Mouse (Mus musculus) urinary bladder, adult 2 months (tissue): Measurements from ENCODE around the gene Ddx6. TPM values are rescaled to one million over a fixed set of nuclear protein-coding genes. Genes with fewer than 3 reads are reported as not detected.
"Not testable (repeated sequence)": the region's sequence is repeated elsewhere in the genome, so short reads cannot be mapped to it uniquely, and the experiment has no call there.

Experiments used
- DNase-seq: peaks from one replicate; pipeline ENCODE4 v3.0.0; 2022; ENCODE audit warnings: low spot score
- polyA plus RNA-seq: library from polyadenylated mRNA; depleted of rRNA; stranded (reverse); fragments of >200 nt; gene quantifications from 2 replicates; pipeline ENCODE4 v1.2.3, GENCODE M21; 2012

Ddx6 gene
- polyA plus RNA-seq, 1 experiment = 28.2 TPM

- DNase-seq = no peak
Measured at GRCm38 (mm10) chr9:44593886-44594285, 10.8 kb upstream of the Ddx6 start.

GRCm38 (mm10) chr9:44594901-44595536 is 9.7 kb upstream of the Ddx6 start:
- no peak for DNase-seq

GRCm38 (mm10) chr9:44595537-44595930 is 9.2 kb upstream of the Ddx6 start:
- no peak for DNase-seq

GRCm38 (mm10) chr9:44597742-44598141 is 7.0 kb upstream of the Ddx6 start:
- no peak for DNase-seq

GRCm38 (mm10) chr9:44598899-44599495 is 5.7 kb upstream of the Ddx6 start:
- DNase-seq = peak; percentile 35

- DNase-seq = no peak
Measured at GRCm38 (mm10) chr9:44599616-44600015, 5.1 kb upstream of the Ddx6 start.

GRCm38 (mm10) chr9:44600801-44601200 is 3.9 kb upstream of the Ddx6 start:
- DNase-seq = no peak

GRCm38 (mm10) chr9:44602766-44603165 is 1.9 kb upstream of the Ddx6 start:
- no peak for DNase-seq

- no peak for DNase-seq
Measured at GRCm38 (mm10) chr9:44603454-44604289, 1.0 kb upstream of the Ddx6 start.

- no peak for DNase-seq
Measured at GRCm38 (mm10) chr9:44604290-44604778, 358 bp upstream of the Ddx6 start.

- DNase-seq = no peak
Measured at GRCm38 (mm10) chr9:44605616-44606165, 999 bp downstream of the Ddx6 start.

- DNase-seq = no peak
Measured at GRCm38 (mm10) chr9:44606646-44607045, 2.0 kb downstream of the Ddx6 start.

GRCm38 (mm10) chr9:44607306-44607705 is 2.6 kb downstream of the Ddx6 start:
- DNase-seq = no peak

GRCm38 (mm10) chr9:44610371-44610770 is 5.7 kb downstream of the Ddx6 start:
- no peak for DNase-seq

- not testable (repeated sequence) for DNase-seq
Measured at GRCm38 (mm10) chr9:44613081-44613480, 8.4 kb downstream of the Ddx6 start.

- no peak for DNase-seq
Measured at GRCm38 (mm10) chr9:44621114-44621513, 16.4 kb downstream of the Ddx6 start.

GRCm38 (mm10) chr9:44624390-44624789 is 19.7 kb downstream of the Ddx6 start:
- DNase-seq = no peak

- no peak for DNase-seq
Measured at GRCm38 (mm10) chr9:44626268-44626667, 21.6 kb downstream of the Ddx6 start.

GRCm38 (mm10) chr9:44637551-44638169 is 33.0 kb downstream of the Ddx6 start:
- no peak for DNase-seq

GRCm38 (mm10) chr9:44638726-44639125 is 34.0 kb downstream of the Ddx6 start:
- not testable (repeated sequence) for DNase-seq

- not testable (repeated sequence) for DNase-seq
Measured at GRCm38 (mm10) chr9:44640028-44640427, 35.3 kb downstream of the Ddx6 start.
